Mouse (Mus musculus) erythroblast, embryonic 14.5 days (primary cell): ENCODE measurements around the gene Sgta. TPM values are rescaled to one million over a fixed set of nuclear protein-coding genes. Genes with fewer than 3 reads are reported as not detected.

Source experiments
- H3K27me3 ChIP-seq: 2 replicates; pipeline ENCODE4 v1.6.1; 2012; ENCODE audit warnings: inconsistent platforms; ENCODE audit not compliant: control insufficient read depth
- H3K36me3 ChIP-seq: 2 replicates; pipeline ENCODE4 v1.6.1; 2012; ENCODE audit warnings: mild to moderate bottlenecking, inconsistent platforms; ENCODE audit not compliant: control insufficient read depth
- H3K4me1 ChIP-seq: 2 replicates; pipeline ENCODE4 v1.6.1; 2012; ENCODE audit warnings: inconsistent platforms; ENCODE audit not compliant: control insufficient read depth
- H3K4me3 ChIP-seq: replicated peaks from 2 replicates; pipeline ENCODE3; 2012; ENCODE audit warnings: moderate library complexity, mild to moderate bottlenecking, inconsistent platforms
- H3K9me3 ChIP-seq: 2 replicates; pipeline ENCODE4 v1.6.1; 2012; ENCODE audit warnings: low read length, inconsistent platforms, mixed read lengths; ENCODE audit not compliant: control insufficient read depth
- GATA1 ChIP-seq: IDR thresholded peaks from 2 replicates; pipeline ENCODE4 v1.6.1; 2012; ENCODE audit warnings: low read length, inconsistent platforms, mixed read lengths
- TAL1 ChIP-seq: IDR thresholded peaks from 3 replicates; pipeline ENCODE4 v1.6.1; 2012; ENCODE audit warnings: low read length, inconsistent platforms, mixed read lengths
- polyA plus RNA-seq: library from polyadenylated mRNA; stranded (reverse); fragments of >175 nt; gene quantifications from 2 replicates; pipeline ENCODE4 v1.2.3, GENCODE M21; 2012

Gene Sgta
- polyA plus RNA-seq, 1 experiment = 18.3 TPM

GRCm38 (mm10) chr10:81041458-81042175, 18.4 kb downstream of the Sgta start:
- H3K36me3 ChIP-seq = peaks cover 39% of the 10 kb centered on the region
- H3K27me3 ChIP-seq = no peaks in the 10 kb centered on the region
- H3K4me1 ChIP-seq = peaks cover 13% of the 10 kb centered on the region
- no peaks in the 10 kb centered on the region for H3K9me3 ChIP-seq
- TF ChIP-seq GATA1 = no peak
- TF ChIP-seq TAL1 = no peak
- no peak overlapping the region for H3K4me3 ChIP-seq

DNA sequence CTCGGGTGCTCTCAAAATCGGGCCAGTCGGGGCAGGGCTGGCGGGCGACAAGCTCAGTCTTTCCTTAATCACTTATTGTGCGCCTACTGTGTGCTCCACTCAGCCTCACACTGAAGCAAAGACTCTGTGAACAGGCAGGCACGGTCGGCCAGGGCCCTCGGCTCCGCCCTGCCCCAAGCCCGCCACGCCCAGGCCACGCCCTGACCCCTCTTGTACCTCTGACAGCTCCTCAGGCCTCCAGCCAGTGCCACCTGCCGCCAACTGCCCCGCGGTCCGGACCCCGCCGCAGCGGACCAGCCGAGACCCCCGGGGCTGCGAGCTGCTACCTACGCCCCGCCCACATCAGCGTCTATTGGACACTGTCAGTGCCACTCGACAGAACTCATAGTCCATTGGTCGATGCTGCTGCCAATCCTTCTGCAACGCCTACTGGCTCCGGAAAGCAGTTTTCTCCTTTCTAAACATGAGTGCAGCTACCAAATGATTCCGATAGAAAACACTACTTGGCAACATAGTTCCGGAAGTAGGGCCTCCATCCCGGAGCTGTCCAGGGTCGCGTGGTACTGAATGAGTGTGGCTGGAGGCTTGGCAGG, 22.9 kb downstream of the Sgta start, which contains the start of gene Slc39a3:
TSS of gene Slc39a3 (minus strand) at position 439 of the 593 bp plus-strand sequence.
- H3K27me3 ChIP-seq = no peaks in the 10 kb centered on the region
- H3K36me3 ChIP-seq = peaks cover 18% of the 10 kb centered on the region
- TF ChIP-seq GATA1 = no peak
- TF ChIP-seq TAL1 = no peak
- peaks cover 22% of the 10 kb centered on the region for H3K4me1 ChIP-seq
- peak within 1 kb of the TSS; percentile 76 for H3K4me3 ChIP-seq
- no peaks in the 10 kb centered on the region for H3K9me3 ChIP-seq

DNA sequence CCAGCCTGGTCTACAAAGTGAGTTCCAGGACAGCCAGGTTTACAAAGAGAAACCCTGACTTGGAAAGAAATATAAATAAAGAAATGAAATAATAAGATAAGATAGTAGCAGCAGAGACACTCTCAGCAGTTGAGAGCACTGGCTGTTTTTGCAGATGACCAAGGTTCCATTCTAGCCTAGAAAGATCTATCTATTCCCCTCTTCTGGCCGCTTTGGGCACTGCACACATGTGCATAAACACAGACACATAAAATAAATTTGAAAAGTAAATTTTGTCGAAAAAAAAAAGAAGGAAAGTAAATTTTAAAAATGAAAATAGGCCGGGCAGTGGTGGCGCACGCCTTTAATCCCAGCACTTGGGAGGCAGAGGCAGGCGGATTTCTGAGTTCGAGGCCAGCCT, 23.7 kb downstream of the Sgta start:
- H3K4me3 ChIP-seq = no peak overlapping the region
- no peak for TF ChIP-seq GATA1
- no peak for TF ChIP-seq TAL1
- peaks cover 22% of the 10 kb centered on the region for H3K4me1 ChIP-seq
- H3K27me3 ChIP-seq = no peaks in the 10 kb centered on the region
- H3K9me3 ChIP-seq = no peaks in the 10 kb centered on the region
- peaks cover 22% of the 10 kb centered on the region for H3K36me3 ChIP-seq

GRCm38 (mm10) chr10:81033586-81033985, 26.4 kb downstream of the Sgta start:
- H3K4me1 ChIP-seq = peaks cover 25% of the 10 kb centered on the region
- H3K4me3 ChIP-seq = no peak overlapping the region
- no peak for TF ChIP-seq GATA1
- TF ChIP-seq TAL1 = no peak
- peaks cover 36% of the 10 kb centered on the region for H3K36me3 ChIP-seq
- no peaks in the 10 kb centered on the region for H3K27me3 ChIP-seq
- H3K9me3 ChIP-seq = no peaks in the 10 kb centered on the region

GRCm38 (mm10) chr10:81029031-81029430, 30.9 kb downstream of the Sgta start:
- no peaks in the 10 kb centered on the region for H3K9me3 ChIP-seq
- TF ChIP-seq GATA1 (no peak), TAL1 (no peak)
- no peak overlapping the region for H3K4me3 ChIP-seq
- H3K4me1 ChIP-seq = peaks cover 15% of the 10 kb centered on the region
- peaks cover 24% of the 10 kb centered on the region for H3K27me3 ChIP-seq
- H3K36me3 ChIP-seq = peaks cover 33% of the 10 kb centered on the region

- H3K4me3 ChIP-seq = no peak overlapping the region
- peaks cover 32% of the 10 kb centered on the region for H3K27me3 ChIP-seq
- no peak for TF ChIP-seq GATA1
- no peak for TF ChIP-seq TAL1
- peaks cover 27% of the 10 kb centered on the region for H3K36me3 ChIP-seq
- H3K4me1 ChIP-seq = peaks cover 13% of the 10 kb centered on the region
- no peaks in the 10 kb centered on the region for H3K9me3 ChIP-seq
These were observed 31.8 kb downstream of the Sgta start for GRCm38 (mm10) chr10:81028219-81028618.

- TF ChIP-seq TAL1 = no peak
- no peak for TF ChIP-seq GATA1
- peaks cover 19% of the 10 kb centered on the region for H3K36me3 ChIP-seq
- no peaks in the 10 kb centered on the region; the same call in 1 of the 2 replicates for H3K9me3 ChIP-seq
- peaks cover 40% of the 10 kb centered on the region for H3K27me3 ChIP-seq
- H3K4me3 ChIP-seq = no peak overlapping the region
- H3K4me1 ChIP-seq = peaks cover 13% of the 10 kb centered on the region
These were observed 32.6 kb downstream of the Sgta start for GRCm38 (mm10) chr10:81027331-81027730.

DNA sequence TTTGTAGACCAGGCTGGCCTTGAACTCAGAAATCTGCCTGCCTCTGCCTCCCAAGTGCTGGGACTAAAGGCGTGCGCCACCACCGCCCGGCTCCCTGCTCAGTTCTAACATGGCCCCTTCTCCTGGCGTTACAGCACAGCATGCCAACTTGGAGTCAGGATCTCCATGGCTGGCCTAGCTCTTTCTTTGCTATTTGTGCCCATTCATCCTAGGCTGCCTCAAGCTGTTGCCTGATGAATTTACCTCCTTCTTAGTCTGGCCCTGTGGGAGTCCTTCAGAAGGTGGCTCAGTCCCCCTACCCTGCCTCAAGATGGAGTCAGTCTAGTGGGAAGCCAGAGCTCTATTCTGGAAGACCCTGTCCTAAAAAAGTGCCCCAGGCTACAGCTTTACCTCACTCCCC, 33.1 kb downstream of the Sgta start:
- H3K4me3 ChIP-seq = no peak overlapping the region
- peaks cover 44% of the 10 kb centered on the region for H3K27me3 ChIP-seq
- peaks cover 14% of the 10 kb centered on the region for H3K4me1 ChIP-seq
- peaks cover 18% of the 10 kb centered on the region for H3K36me3 ChIP-seq
- H3K9me3 ChIP-seq = peaks cover 2% of the 10 kb centered on the region
- TF ChIP-seq GATA1 = no peak
- no peak for TF ChIP-seq TAL1

DNA sequence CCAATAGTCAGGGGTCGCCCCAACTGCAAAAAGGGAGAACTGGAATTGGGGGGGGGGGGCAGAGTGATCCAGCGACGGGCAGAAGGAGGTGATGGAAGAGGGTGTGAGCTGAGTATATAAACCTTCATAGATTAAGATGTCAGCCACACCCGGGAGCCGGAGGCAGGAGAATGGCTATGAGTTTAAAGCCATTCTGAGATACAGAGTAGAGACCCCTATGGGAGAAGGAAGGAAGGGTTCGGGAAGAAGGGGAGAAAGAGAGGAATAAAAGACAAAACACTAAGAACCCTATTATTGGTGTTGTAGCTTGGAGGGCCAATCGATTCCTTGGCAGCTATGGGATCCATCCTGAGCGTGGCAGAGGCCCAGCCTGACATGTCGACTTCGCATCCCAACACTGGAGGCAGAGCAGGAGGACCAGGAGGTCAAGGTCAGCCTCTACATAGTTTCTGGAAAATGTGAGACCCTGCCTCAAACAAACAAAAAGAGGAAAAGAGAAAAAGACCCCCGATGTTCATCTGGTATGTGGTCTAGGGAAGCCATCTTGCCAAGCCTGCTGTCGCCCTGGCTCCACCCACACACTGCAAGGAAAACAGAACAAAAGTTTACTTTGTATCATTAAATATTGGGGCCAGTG, 34.2 kb downstream of the Sgta start, which contains the start of gene Diras1:
TSS of gene Diras1 (minus strand) at position 24 of the 637 bp plus-strand sequence.
- TF ChIP-seq TAL1 = no peak
- no peak for TF ChIP-seq GATA1
- peaks cover 9% of the 10 kb centered on the region for H3K36me3 ChIP-seq
- H3K4me3 ChIP-seq = no peak within 1 kb of the TSS
- H3K4me1 ChIP-seq = peaks cover 15% of the 10 kb centered on the region
- H3K27me3 ChIP-seq = peaks cover 55% of the 10 kb centered on the region
- peaks cover 2% of the 10 kb centered on the region for H3K9me3 ChIP-seq
